Mouse (Mus musculus) hindbrain, embryonic 15.5 days (tissue): ENCODE results near the gene Pigq. TPM values are rescaled to one million over a fixed set of nuclear protein-coding genes. Genes with fewer than 3 reads are reported as not detected.
A peak's percentile ranks its signal among the peaks of the same experiment; 100 is the strongest.

ENCODE experiments used
- ATAC-seq: fragments of 200-750 bp; cut with Nextera tagmentation; 2 replicates; pipeline ENCODE4 v1.8.0; 2017; ENCODE audit warnings: low read depth, moderate number of reproducible peaks, moderate TSS enrichment; ENCODE audit not compliant: low FRiP score
- H3K27ac ChIP-seq: fragments of 300-500 bp; sonication (generic); replicated peaks from 2 replicates; pipeline ENCODE4 v1.5.1; 2015; ENCODE audit warnings: mild to moderate bottlenecking, inconsistent platforms
- H3K27me3 ChIP-seq: fragments of 300-500 bp; sonication (generic); 2 replicates; pipeline ENCODE4 v1.6.1; 2015; ENCODE audit warnings: control low read depth, inconsistent platforms
- H3K36me3 ChIP-seq: fragments of 300-500 bp; sonication (generic); 2 replicates; pipeline ENCODE4 v1.6.1; 2015; ENCODE audit warnings: control low read depth, inconsistent platforms
- H3K4me1 ChIP-seq: fragments of 300-500 bp; sonication (generic); replicated peaks from 2 replicates; pipeline ENCODE4 v1.6.1; 2015; ENCODE audit warnings: control low read depth, inconsistent platforms
- H3K4me2 ChIP-seq: fragments of 300-500 bp; sonication (generic); 2 replicates; pipeline ENCODE4 v1.6.1; 2015; ENCODE audit warnings: moderate library complexity, mild to moderate bottlenecking, inconsistent platforms
- H3K4me3 ChIP-seq: fragments of 300-500 bp; sonication (generic); 2 replicates; pipeline ENCODE4 v1.5.1; 2015; ENCODE audit warnings: mild to moderate bottlenecking, inconsistent platforms
- H3K9ac ChIP-seq: fragments of 300-500 bp; sonication (generic); 2 replicates; pipeline ENCODE4 v1.6.1; 2015; ENCODE audit warnings: inconsistent platforms
- H3K9me3 ChIP-seq: fragments of 300-500 bp; sonication (generic); 2 replicates; pipeline ENCODE4 v1.6.1; 2016; ENCODE audit warnings: control low read depth, inconsistent platforms
- WGBS: fragments of 180-500 bp; shearing (Covaris S2); methylation state at CpG from one replicate; pipeline ENCODE4 v1.1.7; 2015; 5-methylcytosine and 5-hydroxymethylcytosine counted together
- polyA plus RNA-seq: library from polyadenylated mRNA; unstranded; fragments of >200 nt; fragmentation: Nextera tagmentation; extraction: Ambion mirVana; gene quantifications from 2 replicates; pipeline ENCODE4 v1.2.1, GENCODE M21; 2015

The Pigq gene
- polyA plus RNA-seq, 1 experiment from 2014 or later = 77.2 TPM

DNA sequence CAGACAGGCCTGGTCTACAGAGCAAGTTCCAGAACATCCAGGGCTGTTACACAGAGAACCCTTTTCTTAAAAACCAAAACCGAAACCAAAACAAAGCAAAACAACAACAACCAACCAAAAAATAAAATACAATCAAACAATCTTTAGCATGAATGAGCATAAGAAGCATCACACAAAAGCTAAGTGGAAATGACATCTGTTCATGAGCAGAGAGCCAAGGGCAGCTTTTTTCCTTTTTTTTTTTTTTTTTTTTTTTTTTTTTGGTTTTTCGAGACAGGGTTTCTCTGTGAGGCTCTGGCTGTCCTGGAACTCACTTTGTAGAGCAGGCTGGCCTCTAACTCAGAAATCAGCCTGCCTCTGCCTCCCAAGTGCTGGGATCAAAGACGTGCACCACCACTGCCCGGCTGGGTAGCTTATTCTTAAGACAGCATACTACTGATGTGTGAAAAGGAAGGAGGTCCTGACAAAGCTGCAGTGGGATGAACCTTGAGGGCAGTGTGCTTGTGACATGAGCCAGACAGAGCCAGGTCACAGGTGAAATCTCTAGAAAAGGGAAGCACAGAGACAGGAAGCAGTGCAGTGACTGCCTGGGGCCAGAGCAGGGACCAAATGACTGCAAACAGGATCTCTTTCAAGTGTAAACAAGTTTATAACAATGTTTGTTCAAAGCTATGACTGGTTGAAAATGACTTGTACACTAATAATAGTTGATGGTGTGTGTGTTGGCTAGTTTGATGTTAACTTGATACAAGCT lies 26.4 kb upstream of the Pigq start:
- Histone ChIP-seq H3K27ac (no peak overlapping the region; the same call in 1 of the 2 replicates), H3K4me1 (no peaks in the 10 kb centered on the region), H3K4me3 (no peak overlapping the region), H3K36me3 (no peaks in the 10 kb centered on the region; the same call in 1 of the 2 replicates), H3K9me3 (no peaks in the 10 kb centered on the region), H3K4me2 (no peak overlapping the region), H3K27me3 (no peaks in the 10 kb centered on the region), H3K9ac (no peak overlapping the region)
- no peak for ATAC-seq
- 87% methylated on average over 4 of the region's 4 CpGs for WGBS

DNA sequence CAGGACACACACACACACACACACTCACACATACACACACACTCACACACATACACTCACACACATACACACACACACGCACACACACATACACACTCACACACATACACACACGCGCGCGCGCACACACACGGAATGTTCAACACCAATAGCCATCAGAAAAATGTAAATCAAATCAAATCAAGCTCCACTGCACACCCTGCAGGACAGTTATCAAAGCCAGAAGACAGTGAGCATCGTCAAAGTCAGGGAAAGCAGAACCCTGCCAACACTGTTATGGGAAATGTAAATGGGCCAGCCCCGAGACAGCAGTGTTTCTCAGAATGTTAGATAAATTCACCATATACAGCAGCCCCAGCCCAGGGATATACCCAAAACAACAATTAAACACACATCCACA lies 25.7 kb upstream of the Pigq start:
- Histone ChIP-seq H3K27ac (no peak overlapping the region; the same call in 1 of the 2 replicates), H3K36me3 (no peaks in the 10 kb centered on the region; the same call in 1 of the 2 replicates), H3K9me3 (no peaks in the 10 kb centered on the region), H3K9ac (no peak overlapping the region), H3K4me2 (no peak overlapping the region), H3K27me3 (no peaks in the 10 kb centered on the region), H3K4me1 (no peaks in the 10 kb centered on the region), H3K4me3 (no peak overlapping the region)
- no peak for ATAC-seq
- 81% methylated on average over 9 of the region's 9 CpGs for WGBS

DNA sequence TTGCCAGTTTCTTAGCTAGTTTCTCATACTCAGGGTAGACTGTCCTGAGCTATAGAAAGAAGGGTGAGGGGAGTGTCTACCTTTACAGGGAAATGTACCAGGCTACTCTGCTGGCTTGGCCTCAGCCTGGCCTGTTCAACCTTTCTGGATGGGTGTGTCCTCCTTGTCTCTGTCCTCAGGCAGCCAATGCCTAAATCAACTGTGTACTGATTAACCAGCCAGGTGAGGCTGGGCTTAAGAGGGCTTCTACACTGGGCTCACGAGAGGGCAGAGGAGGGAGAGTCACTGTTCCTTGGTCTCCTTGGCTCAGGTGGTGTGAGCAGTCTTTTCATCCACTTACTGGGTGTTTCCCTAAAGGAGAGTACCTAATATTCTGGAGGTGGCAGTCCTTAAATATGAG lies 23.4 kb upstream of the Pigq start:
- WGBS = 64% methylated on average over 1 of the region's 1 CpGs
- Histone ChIP-seq H3K4me3 (no peak overlapping the region), H3K27me3 (no peaks in the 10 kb centered on the region), H3K9me3 (no peaks in the 10 kb centered on the region), H3K9ac (no peak overlapping the region), H3K4me2 (no peak overlapping the region), H3K36me3 (no peaks in the 10 kb centered on the region; the same call in 1 of the 2 replicates), H3K27ac (no peak overlapping the region), H3K4me1 (no peaks in the 10 kb centered on the region)
- no peak for ATAC-seq

DNA sequence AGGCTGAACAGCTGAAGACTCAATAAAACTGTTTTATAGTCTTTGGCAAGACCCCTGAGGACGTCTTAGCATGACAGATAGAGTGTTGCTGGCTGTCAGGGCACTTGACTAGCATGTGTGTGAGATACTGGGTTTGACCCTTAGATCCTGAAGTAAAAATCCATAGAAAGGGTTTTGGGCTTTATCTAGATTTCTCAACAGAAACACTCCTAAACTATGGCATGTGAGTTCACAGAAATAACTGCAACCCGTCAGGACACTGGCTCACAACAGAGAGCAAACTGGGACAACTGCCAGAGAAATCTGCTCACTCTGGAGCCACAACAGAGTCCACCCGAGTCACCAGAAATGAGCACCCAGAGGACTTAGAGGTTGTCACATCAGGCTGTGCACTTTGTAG lies 22.9 kb upstream of the Pigq start:
- no peak overlapping the region for H3K4me3 ChIP-seq
- H3K4me2 ChIP-seq = no peak overlapping the region
- WGBS = 63% methylated on average over 3 of the region's 3 CpGs
- H3K9me3 ChIP-seq = no peaks in the 10 kb centered on the region
- H3K27me3 ChIP-seq = no peaks in the 10 kb centered on the region
- no peak overlapping the region for H3K9ac ChIP-seq
- no peak overlapping the region for H3K27ac ChIP-seq
- no peak for ATAC-seq
- H3K36me3 ChIP-seq = no peaks in the 10 kb centered on the region; the same call in 1 of the 2 replicates
- no peaks in the 10 kb centered on the region for H3K4me1 ChIP-seq

DNA sequence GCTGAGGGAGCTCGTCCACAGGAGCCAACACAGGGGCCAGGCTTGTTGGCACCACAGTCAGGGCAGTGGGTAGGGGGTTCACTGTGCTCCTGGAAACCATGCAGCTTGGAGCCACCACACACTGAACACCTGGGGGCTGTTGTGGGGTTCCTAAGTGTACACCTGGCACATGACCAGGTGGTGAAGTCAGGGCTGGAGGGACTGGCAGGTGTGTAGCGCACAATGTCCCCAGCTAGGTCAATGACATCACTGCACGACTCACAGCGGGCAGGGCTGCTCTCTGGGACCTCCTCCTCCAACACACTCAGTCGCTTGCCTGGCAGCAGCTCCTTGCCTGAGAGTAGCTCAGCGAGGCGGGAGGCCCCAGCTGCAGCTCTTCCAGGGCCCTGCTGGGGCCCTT lies 19.5 kb upstream of the Pigq start:
- no peak overlapping the region for H3K4me3 ChIP-seq
- peak; percentile 12; the same call in 1 of the 2 replicates for ATAC-seq
- H3K27me3 ChIP-seq = no peaks in the 10 kb centered on the region
- peaks cover 4% of the 10 kb centered on the region; the same call in 1 of the 2 replicates for H3K36me3 ChIP-seq
- H3K4me1 ChIP-seq = no peaks in the 10 kb centered on the region
- no peaks in the 10 kb centered on the region for H3K9me3 ChIP-seq
- 88% methylated on average over 7 of the region's 7 CpGs for WGBS
- H3K9ac ChIP-seq = no peak overlapping the region
- no peak overlapping the region for H3K4me2 ChIP-seq
- no peak overlapping the region for H3K27ac ChIP-seq

DNA sequence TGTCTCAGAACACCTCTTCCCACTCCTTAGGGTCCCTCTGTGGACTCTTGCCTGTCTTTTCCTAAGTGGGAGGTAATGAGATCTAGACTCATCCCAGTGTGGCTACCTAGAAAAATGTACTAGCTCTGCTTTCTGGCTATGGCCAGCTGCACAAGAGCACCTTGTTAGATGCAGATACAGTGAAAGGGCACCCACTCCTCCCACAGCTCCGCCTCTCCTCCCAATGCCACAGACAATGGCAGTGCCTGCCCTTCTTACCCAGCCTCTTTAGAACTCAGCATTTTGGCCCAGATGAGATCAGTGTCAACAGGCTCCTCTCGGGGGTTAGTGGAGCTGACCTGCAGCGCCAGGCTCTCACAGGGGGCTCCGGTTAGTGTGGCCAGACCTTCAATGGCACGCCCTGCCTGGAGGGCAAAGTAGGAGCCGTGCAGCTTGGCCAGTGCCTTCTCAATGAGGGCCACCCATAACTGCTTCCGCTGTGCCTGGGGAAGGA lies 17.7 kb upstream of the Pigq start:
- Histone ChIP-seq H3K27ac (no peak overlapping the region), H3K9me3 (no peaks in the 10 kb centered on the region), H3K36me3 (peaks cover 4% of the 10 kb centered on the region; the same call in 1 of the 2 replicates), H3K9ac (no peak overlapping the region), H3K4me1 (peaks cover 5% of the 10 kb centered on the region; the same call in 1 of the 2 replicates), H3K4me2 (no peak overlapping the region), H3K4me3 (no peak overlapping the region), H3K27me3 (no peaks in the 10 kb centered on the region)
- WGBS = 93% methylated on average over 7 of the region's 7 CpGs
- ATAC-seq = no peak

DNA sequence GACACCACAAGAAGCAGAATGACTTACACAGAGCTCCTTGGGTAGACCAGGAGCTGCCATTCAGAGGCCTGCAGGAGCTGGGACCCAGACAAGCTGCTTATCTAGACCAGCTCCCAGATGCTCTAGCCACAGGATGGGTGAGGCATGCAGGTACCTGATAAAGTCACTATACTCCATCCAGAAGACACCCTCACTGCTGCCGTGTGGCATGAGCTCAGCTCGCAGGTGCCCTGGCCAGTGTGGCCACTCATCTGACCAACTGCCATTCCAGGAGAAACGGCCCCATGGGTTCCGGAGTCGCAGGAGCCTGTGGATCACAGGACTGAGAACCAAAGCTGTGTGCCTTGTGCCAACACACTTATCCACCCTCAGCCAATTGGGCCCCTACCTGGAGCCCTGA lies 16.8 kb upstream of the Pigq start:
- no peaks in the 10 kb centered on the region for H3K27me3 ChIP-seq
- no peak overlapping the region for H3K27ac ChIP-seq
- no peak overlapping the region for H3K9ac ChIP-seq
- H3K9me3 ChIP-seq = no peaks in the 10 kb centered on the region
- H3K4me2 ChIP-seq = no peak overlapping the region
- H3K36me3 ChIP-seq = peaks cover 4% of the 10 kb centered on the region; the same call in 1 of the 2 replicates
- H3K4me3 ChIP-seq = no peak overlapping the region
- peaks cover 6% of the 10 kb centered on the region; the same call in 1 of the 2 replicates for H3K4me1 ChIP-seq
- no peak for ATAC-seq
- WGBS = 98% methylated on average over 5 of the region's 5 CpGs

DNA sequence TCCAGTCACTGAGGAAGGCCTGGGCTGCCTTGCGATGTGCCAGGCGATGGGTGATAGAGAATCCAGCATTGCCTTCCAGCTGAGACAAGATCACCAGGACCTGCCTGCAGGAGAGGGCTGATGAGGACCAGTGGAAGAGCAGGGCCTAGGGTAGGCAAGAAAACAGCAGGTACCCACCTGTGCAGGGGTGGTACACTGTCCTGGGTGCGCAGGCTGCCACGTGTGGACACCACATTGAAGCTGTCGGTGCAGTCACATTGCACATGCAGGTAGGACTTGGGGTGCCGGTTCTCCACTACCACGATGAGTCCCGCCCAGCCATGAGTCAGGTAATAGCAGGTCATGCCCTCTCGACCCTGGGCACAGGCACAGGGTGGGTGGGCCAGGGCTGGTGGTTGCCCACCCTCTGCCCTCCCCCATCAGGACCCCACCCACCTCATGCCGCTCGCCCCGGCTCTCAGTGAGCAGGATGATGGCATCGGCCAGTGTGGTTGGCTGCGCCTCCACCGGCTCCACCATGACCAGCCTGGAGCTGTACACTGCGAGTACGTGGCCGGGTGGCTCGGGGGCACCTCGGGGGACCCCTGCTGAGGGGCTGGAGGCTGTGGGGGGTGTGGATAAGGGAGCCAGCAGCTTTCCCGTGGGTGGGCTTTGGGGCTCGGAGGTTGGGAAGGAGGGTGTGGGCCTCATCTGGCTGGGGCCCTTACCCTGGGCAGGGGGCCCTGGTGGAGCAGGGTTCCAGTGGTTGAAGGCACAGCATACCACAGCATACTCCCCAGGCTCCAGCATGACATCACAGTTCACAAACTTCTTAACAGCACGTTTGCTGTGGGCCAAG lies 15.1 kb upstream of the Pigq start:
- H3K9ac ChIP-seq = no peak overlapping the region
- no peak overlapping the region for H3K27ac ChIP-seq
- H3K36me3 ChIP-seq = 0 out of 2 replicates have a peak, but pooled peaks cover 4% of the 10 kb centered on the region
- 92% methylated on average over 23 of the region's 23 CpGs for WGBS
- no peaks in the 10 kb centered on the region for H3K27me3 ChIP-seq
- no peak overlapping the region for H3K4me3 ChIP-seq
- ATAC-seq = no peak
- no peaks in the 10 kb centered on the region for H3K9me3 ChIP-seq
- H3K4me2 ChIP-seq = no peak overlapping the region
- H3K4me1 ChIP-seq = peaks cover 6% of the 10 kb centered on the region; the same call in 1 of the 2 replicates

DNA sequence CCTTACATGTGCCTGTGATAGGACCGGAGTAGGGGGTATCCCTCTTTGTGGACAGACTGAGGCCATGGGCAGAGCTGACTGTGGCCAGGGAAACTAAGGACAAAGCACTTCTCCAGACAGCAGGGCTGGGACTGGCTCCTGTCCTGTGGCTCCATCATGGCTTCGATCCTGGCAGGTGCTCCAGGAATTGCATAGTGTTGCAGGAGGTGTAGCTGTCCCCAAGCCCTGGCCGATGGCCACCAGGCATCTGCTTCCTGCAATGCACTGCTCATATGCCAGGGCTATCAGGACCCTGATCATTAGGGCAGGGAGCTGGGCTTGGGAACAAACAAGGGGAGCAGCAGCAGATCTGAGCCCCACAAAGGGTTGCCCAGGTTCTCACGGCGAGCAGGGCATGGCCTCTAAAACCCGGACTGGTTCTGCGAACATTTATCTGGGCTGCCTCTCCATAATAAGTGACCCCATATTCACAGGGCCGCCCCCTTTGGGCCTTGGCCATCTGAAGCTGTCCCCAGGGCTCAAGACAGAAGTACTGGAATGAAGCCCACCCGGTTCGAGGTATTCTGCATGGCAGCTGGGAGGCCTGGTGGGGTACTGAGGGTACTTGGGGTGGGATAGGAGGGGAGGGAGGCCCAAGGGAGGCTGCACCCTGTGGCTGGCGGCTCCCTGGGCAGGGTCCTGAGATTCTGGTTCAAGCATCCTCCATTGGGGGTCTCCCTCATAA lies 14.2 kb upstream of the Pigq start:
- peak overlapping the region; percentile 25; the same call in 1 of the 2 replicates for H3K27ac ChIP-seq
- H3K9me3 ChIP-seq = no peaks in the 10 kb centered on the region
- peaks cover 2% of the 10 kb centered on the region; the same call in 1 of the 2 replicates for H3K27me3 ChIP-seq
- 92% methylated on average over 11 of the region's 11 CpGs for WGBS
- H3K36me3 ChIP-seq = 0 out of 2 replicates have a peak, but pooled peaks cover 4% of the 10 kb centered on the region
- no peak overlapping the region for H3K4me3 ChIP-seq
- no peak for ATAC-seq
- peaks cover 6% of the 10 kb centered on the region; the same call in 1 of the 2 replicates for H3K4me1 ChIP-seq
- H3K4me2 ChIP-seq = no peak overlapping the region
- no peak overlapping the region for H3K9ac ChIP-seq

DNA sequence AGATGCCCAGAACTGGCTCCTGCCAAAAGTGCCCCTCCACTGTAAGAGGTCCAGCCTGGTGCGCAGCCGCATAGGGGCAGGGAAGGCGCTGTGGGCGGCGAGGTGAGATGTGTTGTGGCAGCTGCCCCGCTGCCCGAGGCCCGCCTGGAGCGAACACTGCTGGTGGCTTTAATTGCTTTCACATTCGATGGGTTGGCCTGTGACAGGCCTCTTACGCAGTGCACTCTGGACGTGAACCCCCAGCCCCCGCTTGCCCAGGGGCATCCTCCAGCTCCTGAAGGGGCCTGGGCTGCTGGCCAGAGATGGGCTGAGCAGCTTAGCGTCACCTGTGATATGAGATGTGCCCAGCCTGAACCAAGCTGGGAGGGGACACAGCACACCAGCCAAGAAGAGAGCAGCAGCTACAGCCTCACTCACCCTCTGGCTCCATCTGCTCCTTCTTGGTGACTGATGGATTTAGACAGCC lies 12.9 kb upstream of the Pigq start:
- Histone ChIP-seq H3K27me3 (peaks cover 14% of the 10 kb centered on the region), H3K9me3 (no peaks in the 10 kb centered on the region), H3K4me2 (no peak overlapping the region), H3K4me3 (no peak overlapping the region), H3K9ac (no peak overlapping the region), H3K36me3 (0 out of 2 replicates have a peak, but pooled peaks cover 4% of the 10 kb centered on the region), H3K4me1 (peaks cover 6% of the 10 kb centered on the region; the same call in 1 of the 2 replicates), H3K27ac (0 out of 2 replicates have a peak overlapping the region, but pooled peaks have one; percentile 25)
- ATAC-seq = peak; percentile 24; the same call in 1 of the 2 replicates
- 65% methylated on average over 14 of the region's 14 CpGs for WGBS

DNA sequence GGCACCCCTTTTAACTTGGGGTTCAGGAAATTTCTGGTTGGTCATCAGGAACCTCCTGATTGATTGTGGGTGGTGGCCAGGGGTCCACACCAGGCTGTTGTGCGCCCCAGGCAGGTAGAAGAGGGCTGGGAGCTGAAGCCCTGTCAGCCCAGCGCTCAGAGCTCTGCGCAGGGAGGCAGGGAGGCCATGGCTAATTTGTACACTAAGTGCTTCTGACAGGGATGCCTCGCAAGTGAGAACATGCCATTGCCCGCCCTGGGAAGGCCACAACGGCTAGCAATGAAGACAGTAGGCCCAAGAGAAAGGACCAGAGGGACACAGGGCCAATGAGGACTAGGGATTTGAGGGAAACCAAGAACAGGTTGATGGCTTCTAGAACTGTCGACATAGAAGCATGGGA lies 11.9 kb upstream of the Pigq start:
- Histone ChIP-seq H3K4me2 (no peak overlapping the region), H3K9me3 (no peaks in the 10 kb centered on the region), H3K27ac (no peak overlapping the region), H3K4me3 (no peak overlapping the region), H3K9ac (no peak overlapping the region), H3K27me3 (peaks cover 22% of the 10 kb centered on the region), H3K4me1 (peaks cover 12% of the 10 kb centered on the region), H3K36me3 (0 out of 2 replicates have a peak, but pooled peaks cover 4% of the 10 kb centered on the region)
- no peak for ATAC-seq
- WGBS = 77% methylated on average over 7 of the region's 7 CpGs
